Mouse (Mus musculus): ENCODE results near the gene Cpa2. TPM values are rescaled to one million over a fixed set of nuclear protein-coding genes. Genes with fewer than 3 reads are reported as not detected.

Gene Cpa2
- polyA plus RNA-seq, 1 experiment from 2014 or later, result 2.7 TPM

DNA sequence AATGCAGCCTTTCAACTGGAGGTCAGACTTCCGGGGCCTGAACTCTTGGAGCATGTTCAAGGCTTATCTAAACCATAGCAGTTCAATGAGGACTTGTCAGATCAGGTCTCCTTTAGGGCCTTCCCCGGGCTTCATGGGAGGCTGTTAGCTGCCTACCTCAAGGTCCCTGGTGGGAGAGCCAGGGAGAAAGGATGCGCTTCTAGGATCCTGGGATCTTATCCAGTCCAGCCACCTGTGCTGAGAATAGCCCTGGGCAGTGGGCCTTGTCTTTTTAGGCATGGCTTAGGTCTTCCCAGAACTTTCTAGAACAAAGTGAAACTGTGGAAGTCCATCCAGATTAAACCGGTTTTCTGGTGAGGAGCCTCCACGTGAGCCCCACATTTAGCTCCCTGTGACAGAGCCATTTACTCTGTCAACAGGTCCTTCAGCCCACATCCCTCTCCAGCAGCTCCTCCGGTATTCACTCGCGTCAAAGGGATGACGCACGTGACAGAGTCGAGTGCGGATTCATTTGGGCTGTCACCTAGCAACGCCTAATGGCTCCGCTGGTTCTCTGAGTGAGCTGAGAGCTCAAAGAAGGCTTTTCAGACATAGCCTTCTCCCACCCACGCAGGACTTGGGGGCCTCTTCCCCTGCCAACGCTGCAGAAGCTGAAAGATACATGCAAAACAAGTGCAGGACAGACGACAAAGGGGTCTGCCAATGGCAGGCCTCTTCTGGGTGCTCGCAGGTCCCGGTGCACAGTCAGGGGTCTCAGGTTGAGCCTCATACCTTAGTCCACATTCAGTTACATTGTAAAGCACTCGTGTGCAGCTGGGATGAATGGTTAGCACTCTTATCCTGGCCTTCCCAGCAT lies 31.3 kb downstream of the Cpa2 start:
- peak; percentile 90 for DNase-seq (ENCODE audit: low spot score)
- Histone ChIP-seq H3K4me3 (ENCODE audit: low read depth, low read length) (no peak overlapping the region), H3K27ac (ENCODE audit: low read length) (no peak overlapping the region), H3K36me3 (ENCODE audit: insufficient read depth, low read length) (no peaks in the 10 kb centered on the region), H3K4me1 (ENCODE audit: insufficient read depth, low read depth, low read length) (peaks cover 3% of the 10 kb centered on the region; the same call in 1 of the 2 replicates), H3K9me3 (ENCODE audit: low read length) (no peaks in the 10 kb centered on the region), H3K9ac (replicated peaks; ENCODE audit: low read depth) (no peak overlapping the region), H3K4me2 (replicated peaks; ENCODE audit: low read depth, low read length) (no peak overlapping the region), H3K27me3 (replicated peaks; ENCODE audit: insufficient read depth, low read length) (no peaks in the 10 kb centered on the region)
- ATAC-seq, result peak; percentile 97
- TF ChIP-seq CTCF (IDR thresholded peaks at IDR 0.05) (no peak), EP300 (IDR thresholded peaks at IDR 0.05) (peak; percentile 72)
- whole genome bisulfite sequencing, result 42% methylated on average over 20 of the region's 20 CpGs

DNA sequence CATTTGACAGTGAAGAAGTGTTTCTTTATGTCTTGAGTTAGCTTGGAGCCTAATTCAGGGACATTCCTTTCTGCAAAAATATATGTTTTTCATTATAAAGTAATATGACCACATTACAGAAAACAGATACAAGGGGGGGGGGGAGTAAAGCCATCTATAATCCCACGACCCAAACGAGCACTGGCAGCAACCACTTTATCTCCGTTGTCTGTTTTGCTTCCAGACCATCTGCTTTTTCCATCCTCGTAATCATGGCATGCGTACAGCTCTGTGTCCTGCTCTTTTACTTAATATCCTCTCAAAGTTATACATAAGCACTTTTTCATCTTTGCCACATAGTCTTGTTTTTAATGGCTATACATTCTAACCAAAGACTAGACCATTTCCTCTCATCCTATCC lies 32.0 kb downstream of the Cpa2 start:
- WGBS, result 56% methylated on average over 5 of the region's 5 CpGs
- DNase-seq (ENCODE audit: low spot score) (no peak), ATAC-seq (no peak)
- Histone ChIP-seq H3K27me3 (replicated peaks; ENCODE audit: insufficient read depth, low read length) (no peaks in the 10 kb centered on the region), H3K4me2 (replicated peaks; ENCODE audit: low read depth, low read length) (no peak overlapping the region), H3K27ac (ENCODE audit: low read length) (no peak overlapping the region), H3K4me3 (ENCODE audit: low read depth, low read length) (no peak overlapping the region), H3K9me3 (ENCODE audit: low read length) (no peaks in the 10 kb centered on the region), H3K4me1 (ENCODE audit: insufficient read depth, low read depth, low read length) (peaks cover 3% of the 10 kb centered on the region; the same call in 1 of the 2 replicates), H3K9ac (replicated peaks; ENCODE audit: low read depth) (no peak overlapping the region), H3K36me3 (ENCODE audit: insufficient read depth, low read length) (no peaks in the 10 kb centered on the region)
- TF ChIP-seq EP300 (IDR thresholded peaks at IDR 0.05) (no peak), CTCF (IDR thresholded peaks at IDR 0.05) (no peak)

DNA sequence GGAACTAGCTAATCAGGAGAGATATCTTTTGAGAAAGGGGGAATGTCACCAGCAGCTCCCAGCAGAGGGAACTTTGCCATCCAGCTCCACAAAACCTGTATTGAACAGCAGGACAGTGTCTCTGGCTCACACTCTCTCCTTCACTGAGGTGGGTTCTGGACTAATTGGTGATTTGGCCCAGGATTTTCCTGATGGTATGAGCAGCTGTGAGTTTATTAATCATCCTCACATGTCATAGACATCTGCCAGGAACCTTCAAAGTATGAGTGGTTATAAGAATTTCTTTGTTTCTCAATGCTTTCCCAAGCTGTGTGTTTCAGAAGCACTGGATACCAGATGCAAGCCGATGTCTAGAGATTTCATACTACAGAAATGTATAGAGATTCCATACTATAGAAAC lies 33.6 kb downstream of the Cpa2 start:
- DNase-seq (ENCODE audit: low spot score) (no peak), ATAC-seq (no peak)
- WGBS, result 85% methylated on average over 1 of the region's 1 CpGs
- no peak overlapping the region for H3K27ac ChIP-seq (ENCODE audit: low read length)
- no peak overlapping the region for H3K4me2 ChIP-seq (replicated peaks; ENCODE audit: low read depth, low read length)
- no peak overlapping the region for H3K9ac ChIP-seq (replicated peaks; ENCODE audit: low read depth)
- no peak overlapping the region for H3K4me3 ChIP-seq (ENCODE audit: low read depth, low read length)
- TF ChIP-seq EP300 (IDR thresholded peaks at IDR 0.05) (no peak), CTCF (IDR thresholded peaks at IDR 0.05) (no peak)
- H3K36me3 ChIP-seq (ENCODE audit: insufficient read depth, low read length), result no peaks in the 10 kb centered on the region
- no peaks in the 10 kb centered on the region for H3K9me3 ChIP-seq (ENCODE audit: low read length)
- no peaks in the 10 kb centered on the region for H3K27me3 ChIP-seq (replicated peaks; ENCODE audit: insufficient read depth, low read length)
- H3K4me1 ChIP-seq (ENCODE audit: insufficient read depth, low read depth, low read length), result peaks cover 3% of the 10 kb centered on the region; the same call in 1 of the 2 replicates

DNA sequence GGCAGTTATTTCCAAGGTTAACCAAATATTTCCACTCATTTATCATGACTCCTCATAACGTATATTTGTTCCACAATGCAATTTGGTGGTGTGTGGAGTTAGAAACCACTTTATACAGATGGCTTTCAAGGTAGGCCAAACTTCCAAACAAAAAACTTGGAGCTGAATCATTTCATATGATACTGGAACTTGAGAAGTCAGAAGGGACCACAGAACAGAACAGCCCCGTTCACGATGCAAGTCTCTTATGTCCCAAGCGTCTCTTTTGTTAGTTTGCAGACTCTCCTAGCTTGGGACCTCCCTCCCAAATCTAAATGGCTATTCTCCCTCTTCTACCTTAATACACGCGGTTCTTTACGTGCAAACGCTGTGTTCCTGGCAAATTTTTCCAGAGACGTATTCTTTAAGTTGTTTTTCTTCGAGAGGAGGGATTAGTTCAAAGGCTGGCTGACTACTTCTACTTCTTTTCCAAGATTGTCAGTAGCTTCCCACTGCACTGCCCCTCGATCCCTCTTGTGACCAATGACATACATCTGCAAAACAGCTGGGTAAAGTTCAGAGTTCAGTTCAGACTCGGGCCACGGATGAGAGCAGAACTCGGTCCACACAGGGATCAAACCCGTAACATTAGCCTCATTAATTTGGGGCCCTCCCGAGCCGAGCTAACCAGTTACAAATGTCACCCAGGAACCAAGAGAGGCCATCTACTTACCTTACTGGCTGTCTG lies 35.3 kb downstream of the Cpa2 start:
- TF ChIP-seq EP300 (IDR thresholded peaks at IDR 0.05) (no peak), CTCF (IDR thresholded peaks at IDR 0.05) (no peak)
- Histone ChIP-seq H3K27ac (ENCODE audit: low read length) (no peak overlapping the region), H3K4me1 (ENCODE audit: insufficient read depth, low read depth, low read length) (peaks cover 3% of the 10 kb centered on the region; the same call in 1 of the 2 replicates), H3K9me3 (ENCODE audit: low read length) (no peaks in the 10 kb centered on the region), H3K4me2 (replicated peaks; ENCODE audit: low read depth, low read length) (no peak overlapping the region), H3K36me3 (ENCODE audit: insufficient read depth, low read length) (no peaks in the 10 kb centered on the region), H3K9ac (replicated peaks; ENCODE audit: low read depth) (no peak overlapping the region), H3K4me3 (ENCODE audit: low read depth, low read length) (no peak overlapping the region), H3K27me3 (replicated peaks; ENCODE audit: insufficient read depth, low read length) (no peaks in the 10 kb centered on the region)
- 68% methylated on average over 17 of the region's 17 CpGs for WGBS
- DNase-seq (ENCODE audit: low spot score), result no peak
- ATAC-seq, result no peak

DNA sequence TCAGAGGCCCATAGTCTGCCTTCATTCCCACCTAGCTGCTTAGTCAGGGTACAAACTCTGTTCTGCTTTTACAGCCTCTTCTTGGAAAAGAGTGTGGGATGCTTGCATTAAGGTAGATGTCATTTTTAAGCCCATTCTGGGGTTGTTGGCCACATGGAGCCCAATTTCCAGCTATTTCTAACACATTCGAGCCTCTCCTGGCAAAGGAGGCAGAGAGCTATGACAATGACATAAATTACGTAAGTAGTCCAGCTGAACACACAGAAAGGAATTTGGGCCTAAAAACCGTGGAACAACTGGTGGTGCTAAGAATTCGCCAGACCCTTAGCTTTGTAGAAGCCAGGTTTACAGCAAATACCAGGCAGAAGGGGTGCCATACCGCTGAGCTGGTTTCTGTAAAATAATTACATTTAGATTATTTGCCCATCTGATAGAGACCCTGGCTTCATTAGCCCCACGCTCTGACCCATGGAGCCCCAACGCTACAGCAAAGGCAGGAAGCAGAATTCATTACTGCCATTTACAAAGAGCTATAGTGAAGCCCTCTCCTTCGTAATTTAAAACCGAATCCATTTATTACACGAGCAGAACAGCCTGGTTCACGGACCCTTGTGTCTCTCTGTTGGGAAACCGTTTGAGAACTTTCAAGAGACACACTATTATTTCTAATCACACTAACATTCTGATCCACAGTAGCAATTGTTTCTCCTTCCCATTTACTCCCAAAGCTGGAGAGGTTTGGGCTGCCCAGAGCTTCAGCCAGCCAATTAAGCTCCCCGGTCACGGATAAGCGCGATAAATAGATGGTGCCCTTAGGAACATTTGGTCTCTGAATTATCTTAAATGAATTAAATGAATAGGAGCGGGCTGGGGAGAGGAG lies 38.8 kb downstream of the Cpa2 start:
- WGBS, result 63% methylated on average over 17 of the region's 17 CpGs
- H3K27ac ChIP-seq (ENCODE audit: low read length), result no peak overlapping the region
- no peaks in the 10 kb centered on the region for H3K36me3 ChIP-seq (ENCODE audit: insufficient read depth, low read length)
- H3K4me3 ChIP-seq (ENCODE audit: low read depth, low read length), result no peak overlapping the region
- TF ChIP-seq EP300 (IDR thresholded peaks at IDR 0.05), result no peak
- no peaks in the 10 kb centered on the region for H3K27me3 ChIP-seq (replicated peaks; ENCODE audit: insufficient read depth, low read length)
- no peak overlapping the region for H3K9ac ChIP-seq (replicated peaks; ENCODE audit: low read depth)
- H3K9me3 ChIP-seq (ENCODE audit: low read length), result no peaks in the 10 kb centered on the region
- H3K4me1 ChIP-seq (ENCODE audit: insufficient read depth, low read depth, low read length), result no peaks in the 10 kb centered on the region
- DNase-seq (ENCODE audit: low spot score), result peak; percentile 49
- no peak overlapping the region for H3K4me2 ChIP-seq (replicated peaks; ENCODE audit: low read depth, low read length)
- ATAC-seq, result no peak

DNA sequence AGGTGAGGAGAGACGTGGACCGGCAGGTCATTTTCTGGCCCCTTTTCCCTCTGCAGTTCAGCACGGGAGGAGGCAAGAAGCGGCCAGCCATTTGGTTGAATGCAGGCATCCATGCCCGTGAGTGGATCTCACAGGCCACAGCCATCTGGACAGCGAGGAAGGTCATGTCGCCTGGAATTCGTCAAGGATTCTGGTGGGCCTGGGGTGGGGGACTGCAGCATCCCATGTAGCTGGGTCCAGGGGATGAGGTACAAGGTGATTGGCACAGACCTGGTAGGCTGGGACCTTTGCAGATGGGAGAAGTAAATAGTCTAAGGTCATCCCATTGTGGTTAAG lies 39.4 kb downstream of the Cpa2 start:
- H3K27ac ChIP-seq (ENCODE audit: low read length), result no peak overlapping the region
- TF ChIP-seq EP300 (IDR thresholded peaks at IDR 0.05) (no peak), CTCF (IDR thresholded peaks at IDR 0.05) (no peak)
- ATAC-seq (no peak), DNase-seq (ENCODE audit: low spot score) (no peak)
- no peaks in the 10 kb centered on the region for H3K9me3 ChIP-seq (ENCODE audit: low read length)
- no peaks in the 10 kb centered on the region for H3K27me3 ChIP-seq (replicated peaks; ENCODE audit: insufficient read depth, low read length)
- H3K4me1 ChIP-seq (ENCODE audit: insufficient read depth, low read depth, low read length), result no peaks in the 10 kb centered on the region
- no peak overlapping the region for H3K9ac ChIP-seq (replicated peaks; ENCODE audit: low read depth)
- WGBS, result 69% methylated on average over 8 of the region's 8 CpGs
- no peak overlapping the region for H3K4me2 ChIP-seq (replicated peaks; ENCODE audit: low read depth, low read length)
- no peaks in the 10 kb centered on the region for H3K36me3 ChIP-seq (ENCODE audit: insufficient read depth, low read length)
- no peak overlapping the region for H3K4me3 ChIP-seq (ENCODE audit: low read depth, low read length)

Data from lung, postnatal 0 days (tissue).